Comparison of ENCODE assay signal across 9 mouse cellular contexts in the genomic region with DNA sequence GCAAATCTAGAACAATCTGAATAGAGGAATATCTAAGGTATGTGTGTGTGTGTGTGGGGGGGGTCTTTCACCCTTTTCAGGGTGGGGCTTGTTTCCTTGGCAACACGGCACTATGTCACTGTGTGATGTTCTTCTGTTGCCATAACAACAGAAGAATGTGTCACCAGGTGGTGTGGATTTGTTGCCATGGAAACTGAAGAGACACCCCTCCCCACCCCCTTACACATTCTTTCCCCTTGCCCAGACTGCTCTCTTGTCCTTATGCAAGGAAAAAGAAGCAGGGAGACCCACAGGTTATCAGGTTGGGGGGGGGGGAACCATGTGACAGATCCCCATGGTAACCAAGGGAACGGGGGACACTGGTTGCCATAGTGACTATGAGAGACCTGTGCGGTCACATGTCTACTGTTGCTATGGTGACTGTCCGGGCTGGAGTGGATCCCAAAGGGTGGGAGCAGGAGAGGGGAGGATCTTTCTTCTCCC. TPM values are rescaled to one million over a fixed set of nuclear protein-coding genes. Genes with fewer than 3 reads are reported as not detected.
DNase-seq lines count a peak whose midpoint lies in the region; ATAC-seq and TF ChIP-seq lines count a peak whose summit lies in the region.
"Had no signal": no experiment of that assay in that cellular context is flagged by ENCODE, and none has a peak within 500 bp of the region (broad histone marks: within the 10 kb centered on the region; RNA-seq: fewer than 3 reads in every experiment).

No protein-coding gene starts in this region.

- H3K27me3 ChIP-seq in heart, embryonic 13.5 days (replicated peaks), result peaks cover 30% of the 10 kb centered on the region
- H3K27me3 ChIP-seq in heart, adult 2 months (ENCODE audit: control insufficient read depth, insufficient read depth, low read length), result peaks cover 3% of the 10 kb centered on the region; the same call in 1 of the 2 replicates
- H3K27me3 ChIP-seq in kidney, adult 2 months (replicated peaks; ENCODE audit: control insufficient read depth, insufficient read depth, low read length), result peaks cover 7% of the 10 kb centered on the region
- peaks cover 43% of the 10 kb centered on the region for H3K27me3 ChIP-seq in liver, embryonic 11.5 days (replicated peaks; ENCODE audit: control insufficient read depth, insufficient read depth, low read length)

- H3K4me3 ChIP-seq in heart, embryonic 13.5 days, result no peak overlapping the region
- no peak overlapping the region for H3K4me3 ChIP-seq in heart, adult 2 months
- no peak overlapping the region for H3K4me3 ChIP-seq in kidney, adult 2 months (ENCODE audit: insufficient read depth, low read depth, low read length)
- no peak overlapping the region for H3K4me3 ChIP-seq in liver, embryonic 11.5 days (ENCODE audit: low read depth, low read length)
- H3K4me3 ChIP-seq: erythroblast, embryonic 14.5 days had no signal

- H3K9ac ChIP-seq in heart, embryonic 13.5 days, result no peak overlapping the region
- no peak overlapping the region for H3K9ac ChIP-seq in heart, adult 2 months (ENCODE audit: low read depth, low read length)
- no peak overlapping the region for H3K9ac ChIP-seq in liver, embryonic 11.5 days (ENCODE audit: low read depth, low read length)

- no peak for TF ChIP-seq EP300 in heart, adult 2 months (IDR thresholded peaks at IDR 0.05; ENCODE audit: insufficient read depth, low read depth, low read length)

- DNase-seq in heart, adult 2 months, result no peak
- peak; percentile 67 to 70 for DNase-seq in frontal cortex, postnatal 36 days (ENCODE audit: low spot score in 2 of 2)
- DNase-seq in left cerebral cortex, postnatal 10 days (ENCODE audit: extremely low spot score in 1 of 2, low spot score in 2 of 2), result peak; percentile 85
- DNase-seq in retina, postnatal 1 day, result peak; percentile 92
- no peak for DNase-seq in urinary bladder, postnatal 36 days (ENCODE audit: low spot score in 2 of 2)
- no peak for DNase-seq in kidney, adult 2 months
- DNase-seq in liver, embryonic 11.5 days (ENCODE audit: low spot score), result no peak

- H3K36me3 ChIP-seq in heart, embryonic 13.5 days, result no peaks in the 10 kb centered on the region
- no peaks in the 10 kb centered on the region for H3K36me3 ChIP-seq in heart, adult 2 months (ENCODE audit: control insufficient read depth, insufficient read depth, low read length)
- no peaks in the 10 kb centered on the region for H3K36me3 ChIP-seq in kidney, adult 2 months (ENCODE audit: control insufficient read depth, insufficient read depth, low read length)
- H3K36me3 ChIP-seq in liver, embryonic 11.5 days (ENCODE audit: control insufficient read depth, insufficient read depth, low read length), result no peaks in the 10 kb centered on the region

- no peak for TF ChIP-seq POLR2A in heart, adult 2 months (IDR thresholded peaks at IDR 0.05; ENCODE audit: insufficient read depth, low read depth, low read length)
- TF ChIP-seq POLR2A in kidney, adult 2 months (IDR thresholded peaks at IDR 0.05; ENCODE audit: low read depth, low read length), result no peak

- H3K79me2 ChIP-seq in heart, adult 2 months (replicated peaks; ENCODE audit: control insufficient read depth, insufficient read depth, low read length), result no peaks in the 10 kb centered on the region

- H3K9me3 ChIP-seq in heart, embryonic 13.5 days, result no peaks in the 10 kb centered on the region
- no peaks in the 10 kb centered on the region for H3K9me3 ChIP-seq in liver, embryonic 11.5 days (ENCODE audit: control insufficient read depth, low read length)

- no peak for ATAC-seq in heart, embryonic 13.5 days (ENCODE audit: extremely low read depth, insufficient number of reproducible peaks, low FRiP score, low TSS enrichment)
- no peak for ATAC-seq in liver, embryonic 11.5 days (replicated peaks; ENCODE audit: low FRiP score)

- intact Hi-C loops in heart, adult 2 months (cut with DNase I), result no loop called here
- intact Hi-C loops in left cerebral cortex, postnatal 10 days (cut with DNase I), result no loop called here

- peak overlapping the region; percentile 49 for H3K27ac ChIP-seq in heart, embryonic 13.5 days (replicated peaks)
- no peak overlapping the region for H3K27ac ChIP-seq in heart, adult 2 months
- H3K27ac ChIP-seq in kidney, adult 2 months (ENCODE audit: insufficient read depth, low read depth, low read length), result no peak overlapping the region
- no peak overlapping the region for H3K27ac ChIP-seq in liver, embryonic 11.5 days (ENCODE audit: low read depth, low read length)

- TF ChIP-seq CTCF in heart, adult 2 months (IDR thresholded peaks at IDR 0.05), result no peak
- no peak for TF ChIP-seq CTCF in kidney, adult 2 months (conservative IDR thresholded peaks at IDR 0.05; ENCODE audit: insufficient read depth, insufficient read length, low read depth, low read length)

- H3K4me2 ChIP-seq in heart, embryonic 13.5 days, result 0 out of 2 replicates have a peak overlapping the region, but pooled peaks have one; percentile 17
- no peak overlapping the region for H3K4me2 ChIP-seq in liver, embryonic 11.5 days

- WGBS in heart, embryonic 13.5 days, result 33% methylated on average over 4 of the region's 4 CpGs
- 59% methylated on average over 4 of the region's 4 CpGs for WGBS in heart, adult 2 months
- 59% methylated on average over 4 of the region's 4 CpGs for WGBS in kidney, adult 2 months
- 33% methylated on average over 4 of the region's 4 CpGs for WGBS in liver, embryonic 11.5 days

- H3K4me1 ChIP-seq in heart, embryonic 13.5 days, result peaks cover 73% of the 10 kb centered on the region
- peaks cover 6% of the 10 kb centered on the region for H3K4me1 ChIP-seq in heart, adult 2 months (ENCODE audit: control insufficient read depth, insufficient read depth, low read length)
- H3K4me1 ChIP-seq in kidney, adult 2 months (ENCODE audit: control insufficient read depth, insufficient read depth, low read length), result peaks cover 10% of the 10 kb centered on the region; the same call in 1 of the 2 replicates
- H3K4me1 ChIP-seq in liver, embryonic 11.5 days (replicated peaks; ENCODE audit: control insufficient read depth, insufficient read depth, low read length), result peaks cover 9% of the 10 kb centered on the region

RNA-seq across cellular contexts. Expression of gene Cacna1g, which starts 5.4 kb away (rescaled TPM):
- 3.4 and 5.8 TPM in 2 replicates for polyA plus RNA-seq in heart, embryonic 13.5 days (2015; fragmentation: Nextera tagmentation; extraction: Ambion mirVana)
- total RNA-seq in heart, adult 2 months (2021), result 10 to 100 TPM; 12.2 to 12.9 TPM
- 63.3 and 64.4 TPM in 2 replicates for polyA plus RNA-seq in heart, adult 2 months (2012; rRNA removed)
- 100 to 1,000 TPM; 143 to 151 TPM for total RNA-seq in left cerebral cortex, postnatal 10 days (2021)
- polyA plus RNA-seq in kidney, adult 2 months (2012; rRNA removed), result 7.6 and 10.2 TPM in 2 replicates
- polyA plus RNA-seq in liver, embryonic 11.5 days (2014; fragmentation: Nextera tagmentation; extraction: Ambion mirVana), result 2.7 and 4.7 TPM in 2 replicates

RNA-seq across cellular contexts. Expression of gene Spata20, which starts 17.4 kb away (rescaled TPM):
- polyA plus RNA-seq in heart, embryonic 13.5 days (2015; fragmentation: Nextera tagmentation; extraction: Ambion mirVana), result 0.45 and 0.47 TPM in 2 replicates
- under 1 TPM; 0.23 to 0.52 TPM for total RNA-seq in heart, adult 2 months (2021)
- polyA plus RNA-seq in heart, adult 2 months (2012; rRNA removed), result 1.3 and 1.5 TPM in 2 replicates
- 1 to 10 TPM in 1 of 2 experiments, under 1 TPM in 1; 0.92 to 1.5 TPM for total RNA-seq in left cerebral cortex, postnatal 10 days (2021)
- 1.1 TPM in 2 replicates for polyA plus RNA-seq in kidney, adult 2 months (2012; rRNA removed)
- polyA plus RNA-seq in liver, embryonic 11.5 days (2014; fragmentation: Nextera tagmentation; extraction: Ambion mirVana), result not detected in 2 replicates
- polyA plus RNA-seq: erythroblast, embryonic 14.5 days had no signal

RNA-seq across cellular contexts. Expression of gene Epn3, which starts 31.2 kb away (rescaled TPM):
- polyA plus RNA-seq in heart, embryonic 13.5 days (2015; fragmentation: Nextera tagmentation; extraction: Ambion mirVana), result 11.8 and 12.5 TPM in 2 replicates
- 10 to 100 TPM; 28.4 to 31.9 TPM for total RNA-seq in heart, adult 2 months (2021)
- 12.6 and 25.7 TPM in 2 replicates for polyA plus RNA-seq in heart, adult 2 months (2012; rRNA removed)
- 1 to 10 TPM; 1.6 to 1.8 TPM for total RNA-seq in left cerebral cortex, postnatal 10 days (2021)
- 35.6 and 36.4 TPM in 2 replicates for polyA plus RNA-seq in kidney, adult 2 months (2012; rRNA removed)
- polyA plus RNA-seq in liver, embryonic 11.5 days (2014; fragmentation: Nextera tagmentation; extraction: Ambion mirVana), result 0.84 and 0.91 TPM in 2 replicates
- polyA plus RNA-seq: erythroblast, embryonic 14.5 days had no signal

RNA-seq across cellular contexts. Expression of gene Mycbpap, which starts 52.9 kb away (rescaled TPM):
- polyA plus RNA-seq in heart, embryonic 13.5 days (2015; fragmentation: Nextera tagmentation; extraction: Ambion mirVana), result 5.6 and 6.8 TPM in 2 replicates
- total RNA-seq in heart, adult 2 months (2021), result 1 to 10 TPM in 1 of 2 experiments, under 1 TPM in 1; 0.89 to 1.1 TPM
- 0.32 and 0.72 TPM in 2 replicates for polyA plus RNA-seq in heart, adult 2 months (2012; rRNA removed)
- 1 to 10 TPM; 1.4 to 1.6 TPM for total RNA-seq in left cerebral cortex, postnatal 10 days (2021)
- polyA plus RNA-seq in kidney, adult 2 months (2012; rRNA removed), result 5.0 TPM in 2 replicates
- 0.84 and 1.1 TPM in 2 replicates for polyA plus RNA-seq in liver, embryonic 11.5 days (2014; fragmentation: Nextera tagmentation; extraction: Ambion mirVana)
- polyA plus RNA-seq: erythroblast, embryonic 14.5 days had no signal

Comparison
In these comparisons a context has a peak if more than half of its experiments do, and no peak if none do; other contexts are left out.
1. DNase-seq: peak in frontal cortex, postnatal 36 days (2 of 2), left cerebral cortex, postnatal 10 days (2 of 2) and retina, postnatal 1 day (single experiment); none in heart, adult 2 months (0 of 2), urinary bladder, postnatal 36 days (0 of 2), kidney, adult 2 months (single experiment) and liver, embryonic 11.5 days (single experiment).